Mouse (Mus musculus): ENCODE data around the gene 2610008E11Rik. TPM values are rescaled to one million over a fixed set of nuclear protein-coding genes. Genes with fewer than 3 reads are reported as not detected.
"Not testable (repeated sequence)": the region's sequence is repeated elsewhere in the genome, so short reads cannot be mapped to it uniquely, and the experiment has no call there.

Gene 2610008E11Rik
- polyA plus RNA-seq, 1 experiment from 2014 or later: 44.8 TPM

- peaks cover 21% of the 10 kb centered on the region for H3K9me3 ChIP-seq
- not testable (repeated sequence) for H3K4me3 ChIP-seq; H3K27me3 ChIP-seq (replicated peaks); H3K4me2 ChIP-seq (replicated peaks); H3K4me1 ChIP-seq; H3K27ac ChIP-seq; H3K36me3 ChIP-seq; ATAC-seq (ENCODE audit: low FRiP score, low read depth); H3K9ac ChIP-seq
- 88% methylated on average over 2 of the region's 2 CpGs for WGBS
Observed at GRCm38 (mm10) chr10:79042457-79042856, 54.9 kb downstream of the 2610008E11Rik start.

GRCm38 (mm10) chr10:79028441-79028840 lies 69.0 kb downstream of the 2610008E11Rik start, which contains the start of gene Olfr57:
Gene Olfr57, plus strand, starts transcription at chr10:79028741.
- Histone ChIP-seq H3K36me3 (no peaks in the 10 kb centered on the region), H3K4me2 (replicated peaks) (no peak within 1 kb of the TSS), H3K4me3 (no peak within 1 kb of the TSS), H3K27me3 (replicated peaks) (no peaks in the 10 kb centered on the region), H3K27ac (no peak within 1 kb of the TSS), H3K4me1 (no peaks in the 10 kb centered on the region), H3K9me3 (peaks cover 6% of the 10 kb centered on the region; the same call in 1 of the 2 replicates), H3K9ac (no peak within 1 kb of the TSS)
- ATAC-seq (ENCODE audit: low FRiP score, low read depth): no peak

Other genes with a start within 250 kb of the 2610008E11Rik start
- not detected in 2 replicates for gene Olfr1356, start 245.4 kb downstream of the 2610008E11Rik start, polyA plus RNA-seq (2016; fragmentation: Nextera tagmentation; extraction: Ambion mirVana)
- gene Olfr1355, start 222.1 kb downstream of the 2610008E11Rik start, polyA plus RNA-seq (2016; fragmentation: Nextera tagmentation; extraction: Ambion mirVana): not detected in 2 replicates
- gene Olfr1354, start 184.4 kb downstream of the 2610008E11Rik start, polyA plus RNA-seq (2016; fragmentation: Nextera tagmentation; extraction: Ambion mirVana): not detected in 2 replicates
- not detected in 2 replicates for gene Olfr8, start 147.0 kb downstream of the 2610008E11Rik start, polyA plus RNA-seq (2016; fragmentation: Nextera tagmentation; extraction: Ambion mirVana)
- gene Olfr1353, start 134.3 kb downstream of the 2610008E11Rik start, polyA plus RNA-seq (2016; fragmentation: Nextera tagmentation; extraction: Ambion mirVana): not detected in 2 replicates
- gene Olfr1352, start 116.5 kb downstream of the 2610008E11Rik start, polyA plus RNA-seq (2016; fragmentation: Nextera tagmentation; extraction: Ambion mirVana): not detected in 2 replicates
- gene Olfr1351, start 85.1 kb downstream of the 2610008E11Rik start, polyA plus RNA-seq (2016; fragmentation: Nextera tagmentation; extraction: Ambion mirVana): not detected in 2 replicates
- 0.15 and 0.24 TPM in 2 replicates for gene Olfr57, start 68.9 kb downstream of the 2610008E11Rik start, polyA plus RNA-seq (2016; fragmentation: Nextera tagmentation; extraction: Ambion mirVana)
- not detected in 2 replicates for gene Vmn2r80, start 51.2 kb upstream of the 2610008E11Rik start, polyA plus RNA-seq (2016; fragmentation: Nextera tagmentation; extraction: Ambion mirVana)
- gene Vmn2r81, start 150.1 kb upstream of the 2610008E11Rik start, polyA plus RNA-seq (2016; fragmentation: Nextera tagmentation; extraction: Ambion mirVana): not detected in 2 replicates

Data from neural tube, embryonic 12.5 days (tissue).